Mouse (Mus musculus) cerebellum, adult 9-11 months (tissue): ENCODE measurements around the gene Mgat4a.

Source experiments
- DNase-seq: peaks from one replicate; pipeline ENCODE4 v3.0.0; 2022

Mgat4a gene

GRCm38 (mm10) chr1:37540810-37541658 lies at the start of gene Mgat4a:
Gene Mgat4a, minus strand, starts transcription at chr1:37541016.
- peak; percentile 94 for DNase-seq

- DNase-seq, result peak; percentile 82
Measured at GRCm38 (mm10) chr1:37585809-37586480, 45.1 kb upstream of the Mgat4a start.

GRCm38 (mm10) chr1:37583795-37584464 lies 43.1 kb upstream of the Mgat4a start:
- peak; percentile 16 for DNase-seq

GRCm38 (mm10) chr1:37583167-37583566 lies 42.4 kb upstream of the Mgat4a start:
- no peak for DNase-seq

GRCm38 (mm10) chr1:37579686-37580085 lies 38.9 kb upstream of the Mgat4a start:
- no peak for DNase-seq

GRCm38 (mm10) chr1:37572528-37573272 lies 31.9 kb upstream of the Mgat4a start:
- DNase-seq, result peak; percentile 58

GRCm38 (mm10) chr1:37568379-37568778 lies 27.6 kb upstream of the Mgat4a start:
- DNase-seq, result no peak

GRCm38 (mm10) chr1:37566754-37567153 lies 25.9 kb upstream of the Mgat4a start:
- no peak for DNase-seq

- DNase-seq, result no peak
Measured at GRCm38 (mm10) chr1:37566344-37566743, 25.5 kb upstream of the Mgat4a start.

- no peak for DNase-seq
Measured at GRCm38 (mm10) chr1:37565396-37565795, 24.6 kb upstream of the Mgat4a start.

- no peak for DNase-seq
Measured at GRCm38 (mm10) chr1:37561955-37562354, 21.1 kb upstream of the Mgat4a start.

- DNase-seq, result no peak
Measured at GRCm38 (mm10) chr1:37560356-37560755, 19.5 kb upstream of the Mgat4a start.

GRCm38 (mm10) chr1:37551986-37552385 lies 11.2 kb upstream of the Mgat4a start:
- no peak for DNase-seq

GRCm38 (mm10) chr1:37549501-37549900 lies 8.7 kb upstream of the Mgat4a start:
- no peak for DNase-seq

- DNase-seq, result no peak
Measured at GRCm38 (mm10) chr1:37546398-37547051, 5.7 kb upstream of the Mgat4a start.

- DNase-seq, result no peak
Measured at GRCm38 (mm10) chr1:37544251-37544650, 3.4 kb upstream of the Mgat4a start.

- DNase-seq, result no peak
Measured at GRCm38 (mm10) chr1:37543057-37543456, 2.2 kb upstream of the Mgat4a start.

- DNase-seq, result peak; percentile 48
Measured at GRCm38 (mm10) chr1:37539968-37540809, 627 bp downstream of the Mgat4a start.

GRCm38 (mm10) chr1:37534532-37535108 lies 6.2 kb downstream of the Mgat4a start:
- DNase-seq, result no peak

GRCm38 (mm10) chr1:37533181-37533580 lies 7.6 kb downstream of the Mgat4a start:
- DNase-seq, result peak; percentile 45

GRCm38 (mm10) chr1:37532533-37532840 lies 8.3 kb downstream of the Mgat4a start:
- DNase-seq, result no peak
